Mouse (Mus musculus) cerebellum, adult 2 months (tissue): ENCODE data around the gene Kcnmb4.

Experiments
- CTCF ChIP-seq: fragments of 200-500 bp; IDR thresholded peaks from 2 replicates; pipeline ENCODE4 v1.5.1; 2011; ENCODE audit warnings: low read depth, mild to moderate bottlenecking, control low read depth, low read length, moderate library complexity, borderline replicate concordance; ENCODE audit not compliant: insufficient read depth
- POLR2A ChIP-seq: fragments of 200-500 bp; IDR thresholded peaks from 2 replicates; pipeline ENCODE4 v1.6.1; 2011; ENCODE audit warnings: low read length, control low read depth, borderline replicate concordance; ENCODE audit not compliant: insufficient read depth

DNA sequence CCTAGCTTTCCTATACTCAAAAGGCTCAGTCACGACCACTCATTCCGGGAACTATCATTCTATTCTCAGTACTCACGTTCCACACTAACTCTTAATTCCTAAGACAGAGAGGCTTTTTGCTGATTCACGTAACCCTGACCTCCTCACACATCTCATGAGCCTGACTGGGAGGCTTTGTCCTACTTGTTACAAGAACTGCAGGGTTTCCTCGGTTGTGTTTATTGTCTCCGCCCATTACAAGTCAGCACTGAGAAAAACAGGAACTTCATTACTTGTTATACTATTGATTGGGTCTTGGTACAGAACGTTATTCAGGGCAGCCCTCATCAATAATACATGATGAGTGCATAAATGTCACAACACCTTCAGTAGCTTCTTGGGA lies 39.6 kb upstream of the Kcnmb4 start:
- TF ChIP-seq CTCF (no peak), POLR2A (no peak)
